Mouse (Mus musculus): ENCODE measurements around the gene Stk11. TPM values are rescaled to one million over a fixed set of nuclear protein-coding genes. Genes with fewer than 3 reads are reported as not detected.
A peak's percentile ranks its signal among the peaks of the same experiment; 100 is the strongest.

Gene Stk11
- polyA plus RNA-seq, 1 experiment = 77.3 TPM

DNA sequence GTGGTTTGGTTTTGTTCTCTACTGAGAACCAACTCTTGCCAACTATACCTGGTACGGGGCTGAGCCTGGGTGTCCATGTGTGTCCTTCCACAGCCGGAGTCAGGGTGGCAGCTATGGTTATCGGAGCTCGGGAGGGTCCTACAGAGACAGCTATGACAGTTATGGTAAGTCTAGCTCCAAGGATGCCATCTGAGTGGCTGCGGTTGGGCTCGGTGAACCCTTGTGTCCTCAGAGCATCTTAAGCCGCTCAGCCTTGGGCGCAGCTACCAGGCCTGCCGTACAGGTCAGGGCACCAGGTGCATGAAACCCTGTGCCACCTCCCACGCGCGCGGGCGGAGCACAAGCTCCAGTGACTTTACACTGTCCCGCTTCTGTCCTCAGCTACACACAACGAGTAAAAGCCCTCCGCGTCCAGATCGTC is 55.0 kb downstream of the Stk11 start:
- DNase-seq (ENCODE audit: low spot score) = no peak

DNA sequence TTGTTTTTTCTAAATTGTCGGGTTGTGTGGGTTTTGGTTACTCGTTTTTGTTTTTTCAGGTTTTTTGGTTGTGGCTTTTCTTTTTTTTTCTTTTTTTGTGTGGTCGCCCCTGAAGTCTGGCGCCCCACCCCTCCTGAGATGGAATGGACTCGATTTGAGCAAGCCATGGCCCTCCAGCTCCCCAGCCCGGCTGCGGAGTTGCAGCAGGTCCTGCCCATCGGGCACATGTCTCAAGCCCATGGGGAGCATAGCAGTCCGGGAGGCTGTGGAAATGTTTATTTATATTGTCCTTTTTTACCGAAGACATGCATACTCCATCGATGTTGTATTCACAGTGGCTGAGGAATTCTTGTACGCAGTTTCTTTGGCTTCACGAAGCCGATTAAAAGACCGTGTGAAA is 55.6 kb downstream of the Stk11 start:
- DNase-seq (ENCODE audit: low spot score) = no peak

DNA sequence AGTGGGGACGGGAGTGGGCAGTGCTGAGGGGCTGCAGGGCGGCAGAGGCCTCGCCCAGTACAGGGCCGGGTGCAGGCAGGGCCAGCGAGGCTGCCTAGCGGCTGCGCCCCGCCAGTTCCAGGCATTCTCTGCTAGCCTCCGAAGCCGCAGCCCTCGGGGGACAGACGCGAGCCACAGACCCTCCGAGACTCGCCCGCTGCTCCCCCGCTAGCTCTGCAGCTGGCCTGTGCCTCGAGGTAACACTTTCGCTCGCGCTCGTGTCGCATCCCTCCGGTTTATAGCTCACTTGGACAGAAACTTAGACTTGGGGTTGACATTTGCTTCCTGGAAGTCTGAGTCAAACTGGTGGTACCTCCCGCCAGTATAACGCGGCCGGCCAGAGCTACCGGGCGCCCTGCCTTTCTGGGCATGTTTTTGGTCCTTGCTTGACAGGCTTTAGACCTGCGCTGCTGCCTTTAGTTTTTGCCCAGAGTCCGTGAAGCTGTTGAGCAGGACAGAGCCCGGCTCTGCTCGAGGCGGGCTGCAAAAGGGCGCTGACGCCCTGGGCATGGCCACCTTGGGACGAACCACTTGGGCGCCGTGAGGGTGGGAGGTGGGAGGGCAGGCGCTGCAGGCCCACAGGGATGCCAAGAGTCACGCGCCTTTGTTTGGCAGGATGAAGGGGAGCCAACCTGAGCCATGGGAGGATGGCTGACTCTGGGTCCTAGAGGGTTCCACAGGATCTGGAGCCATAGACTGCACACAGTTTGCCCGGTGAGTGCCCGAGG is 56.3 kb downstream of the Stk11 start:
- no peak for DNase-seq (ENCODE audit: low spot score)

DNA sequence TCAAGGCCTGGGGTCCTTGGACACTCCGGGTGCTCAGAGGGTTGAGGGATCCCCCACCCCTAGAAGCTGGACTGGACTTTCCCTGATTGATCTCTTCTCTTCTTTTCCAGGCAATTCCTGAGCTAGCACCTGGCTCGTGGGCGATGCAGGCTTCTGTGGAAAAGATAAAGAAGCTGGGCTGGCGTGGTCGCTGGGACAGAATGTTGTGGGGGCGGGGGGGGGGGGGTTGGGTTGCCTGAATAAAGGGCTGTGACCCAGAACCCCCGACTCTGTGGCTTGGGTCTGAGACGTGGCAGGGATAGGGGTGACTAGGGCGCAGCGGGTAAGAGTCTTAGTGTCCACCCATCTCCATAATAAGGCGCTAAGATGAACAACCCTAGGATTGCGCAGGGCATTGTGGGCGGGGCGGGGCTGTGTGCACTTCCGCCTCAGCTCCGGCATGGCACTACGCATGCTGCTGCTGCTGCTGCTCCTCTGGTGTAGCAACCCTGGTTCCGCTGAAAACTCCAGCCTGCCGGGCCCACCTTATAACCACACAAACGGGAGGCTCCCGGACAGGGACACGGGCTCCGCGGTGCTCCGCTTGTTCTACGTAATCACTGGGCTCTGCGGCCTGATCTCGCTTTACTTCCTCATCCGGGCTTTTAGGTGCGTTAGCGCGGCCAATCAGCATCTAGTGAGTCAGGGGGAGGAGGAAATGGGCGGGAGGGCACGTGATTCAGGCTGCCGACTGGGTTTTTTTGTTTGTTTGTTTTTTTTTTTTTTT is 57.1 kb downstream of the Stk11 start, which contains the start of gene 1600002K03Rik:
Gene 1600002K03Rik, plus strand, starts transcription at position 418 of the 766 bp plus-strand sequence.
- DNase-seq (ENCODE audit: low spot score) = peak; percentile 91

DNA sequence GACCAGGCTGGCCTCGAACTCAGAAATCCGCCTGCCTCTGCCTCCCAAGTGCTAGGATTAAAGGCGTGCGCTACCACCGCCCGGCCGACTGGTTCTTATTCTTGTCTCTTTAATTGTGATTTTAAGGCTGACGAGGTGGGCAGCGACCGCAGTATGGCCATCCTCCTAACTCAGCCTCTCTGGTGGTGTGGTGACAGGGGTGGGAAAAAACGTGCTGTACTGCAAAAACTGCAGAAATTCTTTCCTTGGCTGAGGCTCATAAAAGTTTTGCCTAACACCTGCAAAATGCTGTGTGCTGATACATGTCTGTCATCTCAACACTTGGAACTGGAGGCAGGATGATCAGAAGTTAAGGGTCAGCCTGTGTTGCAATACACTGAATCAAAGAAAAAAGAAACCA is 57.8 kb downstream of the Stk11 start:
- no peak for DNase-seq (ENCODE audit: low spot score)

DNA sequence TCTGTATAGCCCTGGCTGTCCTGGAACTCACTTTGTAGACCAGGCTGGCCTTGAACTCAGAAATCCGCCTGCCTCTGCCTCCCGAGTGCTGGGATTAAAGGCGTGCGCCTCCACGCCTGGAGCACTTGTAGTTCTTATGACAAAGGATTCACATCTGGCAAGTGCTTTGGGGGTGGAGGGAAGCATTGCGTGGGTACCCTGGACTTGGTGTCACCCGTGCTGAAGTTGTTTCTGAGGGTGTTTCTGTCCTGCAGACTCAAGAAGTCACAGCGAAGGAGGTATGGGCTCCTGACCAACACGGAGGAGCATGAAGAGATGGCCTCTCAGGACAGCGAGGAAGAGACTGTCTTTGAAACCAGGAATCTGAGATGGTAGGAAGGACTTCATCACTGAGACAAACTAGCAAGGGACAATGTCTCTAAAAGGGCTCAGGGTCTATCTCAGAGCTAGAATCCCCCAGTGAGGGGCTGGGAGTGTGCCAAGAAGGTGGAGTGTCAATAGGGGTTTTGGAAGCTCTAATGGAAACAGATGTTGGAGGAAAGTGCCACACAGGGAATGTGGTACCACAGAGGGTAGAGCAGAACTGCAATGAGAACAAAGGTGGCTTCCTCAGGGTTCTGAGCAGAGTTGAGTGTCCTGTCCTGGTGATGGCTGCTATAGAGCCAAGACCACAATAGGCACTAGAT is 58.5 kb downstream of the Stk11 start:
- no peak for DNase-seq (ENCODE audit: low spot score)

DNA sequence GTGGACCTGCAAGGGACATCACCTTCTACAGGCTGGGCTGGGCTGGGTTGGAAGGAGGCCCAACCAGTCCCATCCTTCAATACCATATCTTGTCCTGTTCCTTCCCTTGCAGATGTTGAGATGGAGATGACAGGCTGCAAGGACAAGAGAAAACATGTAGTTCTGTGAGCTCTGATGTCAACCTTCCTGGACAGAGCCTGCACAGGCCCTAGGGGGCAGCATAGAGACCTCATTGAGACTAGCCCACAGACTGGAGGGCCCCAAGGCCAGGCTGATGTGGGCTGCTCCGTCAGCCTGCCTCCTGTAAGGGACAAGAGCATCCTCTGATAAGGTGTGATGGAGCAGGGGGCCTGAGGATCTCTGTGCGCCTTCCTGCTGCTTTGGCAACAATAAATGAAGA is 59.1 kb downstream of the Stk11 start:
- DNase-seq (ENCODE audit: low spot score) = no peak

DNA sequence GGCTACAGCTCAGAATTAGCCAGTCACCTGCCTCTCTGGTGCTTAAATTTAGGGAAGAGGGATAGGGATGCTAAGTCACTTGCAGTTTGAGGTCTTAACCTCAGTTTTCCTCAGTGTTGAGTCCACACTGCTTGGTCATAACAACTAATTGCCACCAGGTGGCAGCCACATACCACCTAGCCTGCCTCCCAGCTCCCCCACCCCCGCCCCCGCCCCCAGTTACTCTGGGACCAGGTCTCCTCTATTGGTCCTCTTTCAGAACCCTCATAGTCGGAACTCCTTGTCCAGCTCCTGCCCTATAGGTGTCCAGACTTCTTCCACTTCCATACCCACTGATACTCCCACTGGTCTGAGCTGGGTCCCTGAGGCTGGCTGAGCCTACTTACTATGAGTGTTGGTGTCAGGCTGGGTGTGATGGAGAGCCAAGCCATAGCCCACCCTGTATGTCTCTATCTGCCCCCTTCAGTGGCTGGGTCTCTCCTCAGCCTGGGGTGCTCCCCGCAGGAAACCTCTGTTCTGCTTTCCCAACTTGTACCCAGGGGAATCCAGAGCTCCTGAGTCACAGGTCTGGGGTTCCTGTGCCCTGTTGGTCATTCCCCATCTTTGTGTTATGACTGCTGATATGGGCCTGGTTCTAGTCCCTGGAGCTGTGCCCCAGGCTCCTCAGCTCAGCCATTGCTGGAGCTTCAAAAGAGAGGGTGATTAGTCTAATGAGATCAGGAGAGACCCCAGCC is 60.1 kb downstream of the Stk11 start:
- no peak for DNase-seq (ENCODE audit: low spot score)

DNA sequence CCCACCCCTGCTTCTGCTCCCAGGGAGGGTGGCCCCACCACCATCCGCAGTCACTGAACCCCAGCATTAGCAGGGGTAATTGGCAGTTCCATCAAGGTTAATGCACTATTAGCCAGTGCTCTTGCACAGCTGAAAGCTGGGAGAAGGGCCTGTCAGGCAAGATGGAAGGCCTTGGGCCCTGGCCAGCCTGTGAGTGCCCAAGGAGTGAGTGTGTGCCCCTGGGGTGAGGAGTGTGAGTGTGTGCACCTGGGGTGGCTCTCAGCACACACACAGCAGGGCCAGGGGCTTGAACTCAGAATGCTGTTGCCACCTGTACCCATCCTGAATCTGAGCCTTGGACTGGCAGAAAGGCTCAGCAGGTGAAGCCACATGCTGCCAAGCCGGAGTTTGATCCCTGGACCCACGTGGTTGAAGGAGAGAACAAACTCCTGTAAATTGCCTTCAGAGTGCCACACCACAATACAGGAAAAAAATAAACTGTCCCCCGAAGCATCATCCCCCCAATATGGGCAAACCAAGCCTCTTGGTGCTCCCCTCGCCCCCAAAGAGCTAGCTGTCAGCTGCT is 60.7 kb downstream of the Stk11 start:
- no peak for DNase-seq (ENCODE audit: low spot score)

DNA sequence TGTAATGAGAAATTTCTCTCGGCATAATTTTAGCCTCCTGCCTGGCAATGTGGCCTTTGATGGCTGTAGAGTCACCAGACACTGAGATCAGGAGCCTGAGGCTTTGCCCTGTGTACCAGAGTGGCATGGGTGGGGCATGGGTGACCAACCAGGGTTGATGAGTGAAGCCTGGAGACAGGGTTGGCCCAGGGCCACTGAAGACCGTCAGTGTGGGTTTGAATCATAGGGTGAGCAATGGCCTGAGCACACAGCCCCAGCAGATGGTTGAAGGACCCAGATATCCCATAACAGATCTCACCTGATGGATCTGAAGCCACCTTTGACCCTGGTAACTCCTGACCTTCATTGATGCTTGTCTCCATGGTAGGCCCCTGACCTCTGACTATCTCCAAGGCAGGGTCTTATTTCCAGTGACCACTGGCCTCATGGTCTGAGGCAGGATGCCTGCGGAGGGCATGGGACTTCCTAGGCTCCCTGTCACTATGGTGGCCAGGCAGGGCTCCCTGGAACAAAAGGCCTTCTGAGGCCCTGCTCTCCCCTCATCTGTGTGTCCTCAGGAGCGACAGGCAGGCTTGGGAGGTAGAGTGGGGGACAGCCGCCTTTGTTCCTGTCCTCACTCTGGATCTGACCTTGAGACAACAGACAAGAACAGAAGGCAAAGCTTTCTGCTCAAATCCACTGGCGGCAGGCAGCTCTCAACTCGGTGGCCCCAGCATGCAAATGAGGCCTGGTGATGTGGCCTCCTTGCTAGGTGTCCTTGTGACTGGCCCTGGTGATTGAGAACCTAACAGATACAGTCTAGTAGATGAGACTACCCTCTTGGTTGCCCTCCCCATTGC is 62.1 kb downstream of the Stk11 start:
- DNase-seq (ENCODE audit: low spot score) = no peak

DNA sequence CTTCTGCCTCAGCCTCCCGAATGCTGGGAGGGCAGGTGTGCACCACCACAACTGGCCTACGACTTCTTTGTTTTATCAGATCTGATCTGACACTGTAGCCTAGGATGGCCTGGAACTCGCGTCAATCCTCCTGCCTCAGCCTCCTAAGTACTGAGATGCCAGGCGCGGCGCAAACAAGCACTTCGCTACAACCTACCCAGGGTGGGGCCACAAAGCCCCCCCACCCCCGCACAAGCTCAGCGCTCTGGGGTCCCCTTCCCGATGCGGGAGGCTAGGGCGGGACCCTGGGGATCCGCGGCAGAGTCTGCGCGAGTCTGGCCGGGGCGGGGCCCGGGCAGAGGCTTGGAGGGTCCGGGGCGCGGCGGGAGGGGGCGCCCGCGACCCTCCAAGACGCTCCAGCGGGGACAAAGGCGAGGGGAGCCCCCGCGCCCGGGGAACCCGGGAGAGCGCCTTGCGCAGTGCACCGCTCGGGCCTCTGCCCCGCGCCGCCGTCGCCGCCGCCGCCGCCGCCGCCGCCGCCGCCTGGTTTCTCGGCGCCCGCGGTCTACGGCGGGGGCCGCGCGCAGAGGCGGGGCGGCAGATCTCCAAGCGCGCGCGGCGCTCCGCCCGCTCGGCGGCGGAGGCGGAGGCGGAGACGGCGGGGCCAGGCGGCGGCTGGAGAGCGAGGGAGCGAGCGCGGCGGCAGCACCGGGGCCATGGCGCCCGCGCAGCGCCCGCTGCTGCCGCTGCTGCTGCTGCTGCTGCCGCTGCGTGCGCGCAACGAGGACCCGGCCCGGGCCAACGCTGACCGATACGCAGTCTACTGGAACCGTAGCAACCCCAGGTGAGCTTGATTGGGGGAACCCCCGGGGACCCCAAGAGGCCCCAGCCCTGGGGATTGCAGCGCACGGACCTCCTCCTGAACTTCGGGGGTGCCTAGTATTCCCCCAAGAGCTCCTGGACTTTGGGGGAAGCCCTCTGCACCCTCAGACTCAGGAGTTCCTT is 63.8 kb downstream of the Stk11 start, which contains the start of gene Efna2:
Gene Efna2, plus strand, starts transcription at position 415 of the 984 bp plus-strand sequence.
- DNase-seq (ENCODE audit: low spot score) = no peak

Other genes starting within 250 kb of the Stk11 start
- 0.62 and 1.0 TPM in 2 replicates for gene Prtn3, start 241.3 kb upstream of the Stk11 start, polyA plus RNA-seq (2012; rRNA removed)
- 1.8 TPM in 2 replicates for gene Plppr3, start 241.2 kb upstream of the Stk11 start, polyA plus RNA-seq (2012; rRNA removed)
- gene Elane, start 229.6 kb upstream of the Stk11 start, polyA plus RNA-seq (2012; rRNA removed) = 0.19 TPM in 1 of 2 replicates, not detected in the other
- 564 and 1,194 TPM in 2 replicates for gene Cfd, start 224.9 kb upstream of the Stk11 start, polyA plus RNA-seq (2012; rRNA removed)
- 31.7 and 40.9 TPM in 2 replicates for gene Med16, start 206.9 kb upstream of the Stk11 start, polyA plus RNA-seq (2012; rRNA removed)
- not detected in 2 replicates for gene Gm26602, start 204.9 kb upstream of the Stk11 start, polyA plus RNA-seq (2012; rRNA removed)
- gene Kiss1r, start 198.8 kb upstream of the Stk11 start, polyA plus RNA-seq (2012; rRNA removed) = 5.5 and 5.7 TPM in 2 replicates
- 140 and 147 TPM in 2 replicates for gene R3hdm4, start 194.6 kb upstream of the Stk11 start, polyA plus RNA-seq (2012; rRNA removed)
- gene Arid3a, start 188.8 kb upstream of the Stk11 start, polyA plus RNA-seq (2012; rRNA removed) = 3.8 and 4.1 TPM in 2 replicates
- gene Wdr18, start 155.7 kb upstream of the Stk11 start, polyA plus RNA-seq (2012; rRNA removed) = 23.5 and 25.0 TPM in 2 replicates
- 0.04 TPM in 1 of 2 replicates, not detected in the other for gene Grin3b, start 145.1 kb upstream of the Stk11 start, polyA plus RNA-seq (2012; rRNA removed)
- gene Tmem259, start 131.5 kb upstream of the Stk11 start, polyA plus RNA-seq (2012; rRNA removed) = 135 and 159 TPM in 2 replicates
- gene Cnn2, start 127.2 kb upstream of the Stk11 start, polyA plus RNA-seq (2012; rRNA removed) = 173 and 185 TPM in 2 replicates
- gene Abca7, start 119.3 kb upstream of the Stk11 start, polyA plus RNA-seq (2012; rRNA removed) = 7.5 and 9.2 TPM in 2 replicates
- 18.9 and 23.0 TPM in 2 replicates for gene Arhgap45, start 99.2 kb upstream of the Stk11 start, polyA plus RNA-seq (2012; rRNA removed)
- 141 and 178 TPM in 2 replicates for gene Polr2e, start 76.0 kb upstream of the Stk11 start, polyA plus RNA-seq (2012; rRNA removed)
- gene Gpx4, start 68.6 kb upstream of the Stk11 start, polyA plus RNA-seq (2012; rRNA removed) = 524 and 620 TPM in 2 replicates
- 34.0 and 35.4 TPM in 2 replicates for gene Sbno2, start 10.2 kb upstream of the Stk11 start, polyA plus RNA-seq (2012; rRNA removed)
- 367 and 372 TPM in 2 replicates for gene Atp5d, start 22.8 kb downstream of the Stk11 start, polyA plus RNA-seq (2012; rRNA removed)
- 9.2 and 12.2 TPM in 2 replicates for gene Cbarp, start 25.0 kb downstream of the Stk11 start, polyA plus RNA-seq (2012; rRNA removed)
- 21.2 and 30.5 TPM in 2 replicates for gene Midn, start 32.5 kb downstream of the Stk11 start, polyA plus RNA-seq (2012; rRNA removed)
- gene Cirbp, start 50.2 kb downstream of the Stk11 start, polyA plus RNA-seq (2012; rRNA removed) = 249 and 276 TPM in 2 replicates
- gene 1600002K03Rik, start 57.1 kb downstream of the Stk11 start, polyA plus RNA-seq (2012; rRNA removed) = 18.4 and 21.5 TPM in 2 replicates
- gene Efna2, start 63.7 kb downstream of the Stk11 start, polyA plus RNA-seq (2012; rRNA removed) = 3.0 and 3.3 TPM in 2 replicates
- gene Mum1, start 110.6 kb downstream of the Stk11 start, polyA plus RNA-seq (2012; rRNA removed) = 36.1 and 37.8 TPM in 2 replicates
- 294 and 337 TPM in 2 replicates for gene Ndufs7, start 133.3 kb downstream of the Stk11 start, polyA plus RNA-seq (2012; rRNA removed)
- 17.4 and 19.0 TPM in 2 replicates for gene Gamt, start 145.2 kb downstream of the Stk11 start, polyA plus RNA-seq (2012; rRNA removed)
- gene Dazap1, start 145.7 kb downstream of the Stk11 start, polyA plus RNA-seq (2012; rRNA removed) = 68.2 and 82.3 TPM in 2 replicates
- 3,215 and 3,453 TPM in 2 replicates for gene Rps15, start 176.7 kb downstream of the Stk11 start, polyA plus RNA-seq (2012; rRNA removed)
- 0.76 and 1.4 TPM in 2 replicates for gene Apc2, start 180.2 kb downstream of the Stk11 start, polyA plus RNA-seq (2012; rRNA removed)
- 41.8 and 45.6 TPM in 2 replicates for gene 2310011J03Rik, start 204.7 kb downstream of the Stk11 start, polyA plus RNA-seq (2012; rRNA removed)
- 9.5 and 9.9 TPM in 2 replicates for gene Pcsk4, start 213.7 kb downstream of the Stk11 start, polyA plus RNA-seq (2012; rRNA removed)
- 7.7 and 18.0 TPM in 2 replicates for gene Reep6, start 214.2 kb downstream of the Stk11 start, polyA plus RNA-seq (2012; rRNA removed)
- 57.9 and 65.7 TPM in 2 replicates for gene Adamtsl5, start 232.6 kb downstream of the Stk11 start, polyA plus RNA-seq (2012; rRNA removed)
- gene Plk5, start 240.7 kb downstream of the Stk11 start, polyA plus RNA-seq (2012; rRNA removed) = 4.5 and 6.4 TPM in 2 replicates